Mouse (Mus musculus) neural tube, embryonic 14.5 days (tissue): ENCODE measurements around the gene Sergef. TPM values are rescaled to one million over a fixed set of nuclear protein-coding genes. Genes with fewer than 3 reads are reported as not detected.

ENCODE experiments used
- ATAC-seq: fragments of 200-750 bp; cut with Nextera tagmentation; 2 replicates; pipeline ENCODE4 v1.8.0; 2017; ENCODE audit warnings: low read depth, mild to moderate bottlenecking, moderate TSS enrichment, moderate library complexity
- H3K27ac ChIP-seq: fragments of 300-500 bp; sonication (generic); 2 replicates; pipeline ENCODE4 v1.5.1; 2014; ENCODE audit warnings: low read depth, mild to moderate bottlenecking, control low read depth, low read length, moderate library complexity, mixed read lengths
- H3K27me3 ChIP-seq: fragments of 300-500 bp; sonication (generic); 2 replicates; pipeline ENCODE4 v1.6.1; 2014; ENCODE audit warnings: low read length; ENCODE audit not compliant: control insufficient read depth, insufficient read depth
- H3K36me3 ChIP-seq: fragments of 300-500 bp; sonication (generic); 2 replicates; pipeline ENCODE4 v1.6.1; 2014; ENCODE audit warnings: low read length, mixed read lengths; ENCODE audit not compliant: control insufficient read depth, insufficient read depth
- H3K4me1 ChIP-seq: fragments of 300-500 bp; sonication (generic); 2 replicates; pipeline ENCODE4 v1.6.1; 2014; ENCODE audit warnings: low read length; ENCODE audit not compliant: control insufficient read depth, insufficient read depth
- H3K4me2 ChIP-seq: fragments of 300-500 bp; sonication (generic); 2 replicates; pipeline ENCODE4 v1.6.1; 2014; ENCODE audit warnings: mild to moderate bottlenecking, low read depth, low read length, control low read depth
- H3K4me3 ChIP-seq: fragments of 300-500 bp; sonication (generic); 2 replicates; pipeline ENCODE4 v1.5.1; 2014; ENCODE audit warnings: low read depth, low read length, control low read depth, mixed read lengths
- H3K9ac ChIP-seq: fragments of 300-500 bp; sonication (generic); replicated peaks from 2 replicates; pipeline ENCODE4 v1.6.1; 2014; ENCODE audit warnings: low read depth, mild to moderate bottlenecking, control low read depth, low read length, mixed read lengths
- H3K9me3 ChIP-seq: fragments of 300-500 bp; sonication (generic); 2 replicates; pipeline ENCODE4 v1.6.1; 2016; ENCODE audit warnings: low read length; ENCODE audit not compliant: control insufficient read depth
- WGBS: fragments of 180-500 bp; shearing (Covaris S2); extraction: QIAGEN DNeasy Blood & Tissue Kit; methylation state at CpG from one replicate; pipeline ENCODE4 v1.1.7; 2014; 5-methylcytosine and 5-hydroxymethylcytosine counted together
- polyA plus RNA-seq: library from polyadenylated mRNA; unstranded; fragments of >200 nt; fragmentation: Nextera tagmentation; extraction: Ambion mirVana; gene quantifications from 2 replicates; pipeline ENCODE4 v1.2.1, GENCODE M21; 2014

Gene Sergef
- polyA plus RNA-seq, 1 experiment from 2014 or later: 46.3 TPM

- H3K36me3 ChIP-seq: no peaks in the 10 kb centered on the region
Measured at GRCm38 (mm10) chr7:46597006-46597405, 42.6 kb downstream of the Sergef start.

GRCm38 (mm10) chr7:46591546-46591945 is 48.1 kb downstream of the Sergef start:
- Histone ChIP-seq H3K36me3 (no peaks in the 10 kb centered on the region), H3K27me3 (no peaks in the 10 kb centered on the region), H3K4me3 (no peak overlapping the region), H3K4me1 (no peaks in the 10 kb centered on the region), H3K4me2 (no peak overlapping the region), H3K9ac (no peak overlapping the region), H3K9me3 (no peaks in the 10 kb centered on the region), H3K27ac (no peak overlapping the region)
- 86% methylated on average over 7 of the region's 7 CpGs for WGBS
- ATAC-seq: no peak

More at GRCm38 (mm10) chr7:46597006-46597405, 42.6 kb downstream of the Sergef start:
- no peak for ATAC-seq
- H3K9ac ChIP-seq: no peak overlapping the region
- H3K4me1 ChIP-seq: peaks cover 5% of the 10 kb centered on the region
- no peak overlapping the region for H3K4me3 ChIP-seq
- no peak overlapping the region for H3K27ac ChIP-seq
- H3K4me2 ChIP-seq: no peak overlapping the region
- no peaks in the 10 kb centered on the region for H3K27me3 ChIP-seq
- 95% methylated on average over 2 of the region's 2 CpGs for WGBS
- H3K9me3 ChIP-seq: no peaks in the 10 kb centered on the region

- no peak for ATAC-seq
- Histone ChIP-seq H3K36me3 (no peaks in the 10 kb centered on the region), H3K4me3 (no peak overlapping the region), H3K9me3 (no peaks in the 10 kb centered on the region), H3K9ac (no peak overlapping the region), H3K27ac (no peak overlapping the region), H3K27me3 (no peaks in the 10 kb centered on the region), H3K4me1 (no peaks in the 10 kb centered on the region), H3K4me2 (no peak overlapping the region)
- 91% methylated on average over 12 of the region's 12 CpGs for WGBS
Measured at GRCm38 (mm10) chr7:46589181-46589580, 50.4 kb downstream of the Sergef start.

- H3K27ac ChIP-seq: no peak overlapping the region
- H3K4me2 ChIP-seq: no peak overlapping the region
- no peak for ATAC-seq
- 78% methylated on average over 7 of the region's 7 CpGs for WGBS
- H3K36me3 ChIP-seq: no peaks in the 10 kb centered on the region
- H3K9ac ChIP-seq: no peak overlapping the region
- no peak overlapping the region for H3K4me3 ChIP-seq
- H3K4me1 ChIP-seq: no peaks in the 10 kb centered on the region
- no peaks in the 10 kb centered on the region for H3K27me3 ChIP-seq
- H3K9me3 ChIP-seq: no peaks in the 10 kb centered on the region
Measured at GRCm38 (mm10) chr7:46588005-46588404, 51.6 kb downstream of the Sergef start.

GRCm38 (mm10) chr7:46587466-46587865 is 52.1 kb downstream of the Sergef start:
- 79% methylated on average over 17 of the region's 17 CpGs for WGBS

GRCm38 (mm10) chr7:46586621-46587216 is 52.9 kb downstream of the Sergef start:
- no peaks in the 10 kb centered on the region for H3K4me1 ChIP-seq
- no peaks in the 10 kb centered on the region for H3K27me3 ChIP-seq
- WGBS: 94% methylated on average over 10 of the region's 10 CpGs
- H3K36me3 ChIP-seq: no peaks in the 10 kb centered on the region
- no peak overlapping the region for H3K27ac ChIP-seq
- no peak overlapping the region for H3K4me3 ChIP-seq
- no peak overlapping the region for H3K9ac ChIP-seq
- no peak for ATAC-seq
- no peaks in the 10 kb centered on the region for H3K9me3 ChIP-seq
- H3K4me2 ChIP-seq: no peak overlapping the region

More at GRCm38 (mm10) chr7:46587466-46587865, 52.1 kb downstream of the Sergef start:
- Histone ChIP-seq H3K4me3 (no peak overlapping the region), H3K27ac (no peak overlapping the region), H3K9ac (no peak overlapping the region), H3K36me3 (no peaks in the 10 kb centered on the region), H3K4me1 (no peaks in the 10 kb centered on the region), H3K9me3 (no peaks in the 10 kb centered on the region), H3K27me3 (no peaks in the 10 kb centered on the region), H3K4me2 (no peak overlapping the region)
- no peak for ATAC-seq

- no peaks in the 10 kb centered on the region for H3K9me3 ChIP-seq
- H3K9ac ChIP-seq: no peak overlapping the region
- H3K4me3 ChIP-seq: no peak overlapping the region
- no peaks in the 10 kb centered on the region for H3K27me3 ChIP-seq
- 94% methylated on average over 6 of the region's 6 CpGs for WGBS
- no peaks in the 10 kb centered on the region for H3K4me1 ChIP-seq
- no peaks in the 10 kb centered on the region for H3K36me3 ChIP-seq
- no peak for ATAC-seq
- no peak overlapping the region for H3K4me2 ChIP-seq
- no peak overlapping the region for H3K27ac ChIP-seq
Measured at GRCm38 (mm10) chr7:46582750-46583149, 56.9 kb downstream of the Sergef start.

GRCm38 (mm10) chr7:46581358-46581930 is 58.2 kb downstream of the Sergef start:
- Histone ChIP-seq H3K4me3 (no peak overlapping the region), H3K9ac (no peak overlapping the region), H3K9me3 (no peaks in the 10 kb centered on the region), H3K27ac (no peak overlapping the region), H3K4me2 (no peak overlapping the region), H3K4me1 (no peaks in the 10 kb centered on the region), H3K36me3 (no peaks in the 10 kb centered on the region), H3K27me3 (no peaks in the 10 kb centered on the region)
- no peak for ATAC-seq
- WGBS: 79% methylated on average over 8 of the region's 8 CpGs

- Histone ChIP-seq H3K27me3 (no peaks in the 10 kb centered on the region), H3K4me1 (0 out of 2 replicates have a peak, but pooled peaks cover 1% of the 10 kb centered on the region), H3K27ac (no peak overlapping the region), H3K4me2 (no peak overlapping the region), H3K4me3 (no peak overlapping the region), H3K9me3 (no peaks in the 10 kb centered on the region), H3K9ac (no peak overlapping the region), H3K36me3 (no peaks in the 10 kb centered on the region)
- no peak for ATAC-seq
- WGBS: 93% methylated on average over 5 of the region's 5 CpGs
Measured at GRCm38 (mm10) chr7:46578091-46578490, 61.5 kb downstream of the Sergef start.
